Mouse (Mus musculus) kidney, adult 2 months (tissue): ENCODE results near the gene Gatb. TPM values are rescaled to one million over a fixed set of nuclear protein-coding genes. Genes with fewer than 3 reads are reported as not detected.

Experiments
- DNase-seq: peaks from one replicate; pipeline ENCODE4 v3.0.0; 2021
- H3K27ac ChIP-seq: fragments of 200-500 bp; 2 replicates; pipeline ENCODE4 v1.5.1; 2012; ENCODE audit warnings: low read depth, low read length, control low read depth, inconsistent platforms; ENCODE audit not compliant: insufficient read depth
- H3K27me3 ChIP-seq: fragments of 200-500 bp; replicated peaks from 2 replicates; pipeline ENCODE4 v1.6.1; 2012; ENCODE audit warnings: mild to moderate bottlenecking, moderate library complexity, low read length, inconsistent platforms; ENCODE audit not compliant: control insufficient read depth, insufficient read depth
- H3K36me3 ChIP-seq: fragments of 200-500 bp; 2 replicates; pipeline ENCODE4 v1.6.1; 2012; ENCODE audit warnings: mild to moderate bottlenecking, moderate library complexity, low read length, inconsistent platforms; ENCODE audit not compliant: control insufficient read depth, insufficient read depth
- H3K4me1 ChIP-seq: fragments of 200-500 bp; 2 replicates; pipeline ENCODE4 v1.6.1; 2011; ENCODE audit warnings: low read length; ENCODE audit not compliant: control insufficient read depth, insufficient read depth
- H3K4me3 ChIP-seq: fragments of 200-500 bp; 2 replicates; pipeline ENCODE4 v1.5.1; 2011; ENCODE audit warnings: mild to moderate bottlenecking, low read depth, low read length, control low read depth; ENCODE audit not compliant: insufficient read depth
- CTCF ChIP-seq: fragments of 200-500 bp; conservative IDR thresholded peaks from 2 replicates; pipeline ENCODE4 v1.5.1; 2011; ENCODE audit warnings: low read depth, mild to moderate bottlenecking, control low read depth, low read length, moderate library complexity, mixed read lengths; ENCODE audit not compliant: insufficient read depth, insufficient read length
- POLR2A ChIP-seq: fragments of 200-500 bp; IDR thresholded peaks from one replicate; pipeline ENCODE4 v1.6.1; 2011; ENCODE audit warnings: low read depth, low read length, control low read depth
- WGBS: fragments of 180-500 bp; shearing (Covaris S2); methylation state at CpG from one replicate; pipeline ENCODE4 v1.1.7; 2018; 5-methylcytosine and 5-hydroxymethylcytosine counted together
- polyA plus RNA-seq: library from polyadenylated mRNA; depleted of rRNA; stranded (reverse); fragments of >200 nt; gene quantifications from 2 replicates; pipeline ENCODE4 v1.2.3, GENCODE M21; 2012

Gatb gene
- polyA plus RNA-seq, 1 experiment: 35.8 TPM

GRCm38 (mm10) chr3:85636716-85637447, 63.0 kb downstream of the Gatb start:
- Histone ChIP-seq H3K36me3 (no peaks in the 10 kb centered on the region), H3K4me3 (no peak overlapping the region), H3K27ac (no peak overlapping the region), H3K27me3 (no peaks in the 10 kb centered on the region), H3K4me1 (no peaks in the 10 kb centered on the region)
- no peak for TF ChIP-seq CTCF
- TF ChIP-seq POLR2A: no peak
- DNase-seq: no peak
- 94% methylated on average over 5 of the region's 5 CpGs for WGBS

GRCm38 (mm10) chr3:85641751-85642150, 67.8 kb downstream of the Gatb start:
- Histone ChIP-seq H3K4me3 (no peak overlapping the region), H3K36me3 (no peaks in the 10 kb centered on the region), H3K27me3 (no peaks in the 10 kb centered on the region), H3K27ac (no peak overlapping the region), H3K4me1 (no peaks in the 10 kb centered on the region)
- 90% methylated on average over 3 of the region's 3 CpGs for WGBS
- no peak for TF ChIP-seq POLR2A
- no peak for TF ChIP-seq CTCF
- DNase-seq: no peak

GRCm38 (mm10) chr3:85644814-85645213, 70.9 kb downstream of the Gatb start:
- DNase-seq: no peak
- TF ChIP-seq CTCF: no peak
- TF ChIP-seq POLR2A: no peak

GRCm38 (mm10) chr3:85645517-85646004, 71.6 kb downstream of the Gatb start:
- DNase-seq: peak; percentile 36
- Histone ChIP-seq H3K27ac (no peak overlapping the region), H3K36me3 (no peaks in the 10 kb centered on the region), H3K27me3 (no peaks in the 10 kb centered on the region), H3K4me1 (no peaks in the 10 kb centered on the region), H3K4me3 (no peak overlapping the region)
- WGBS: 70% methylated on average over 7 of the region's 7 CpGs
- TF ChIP-seq CTCF (no peak), POLR2A (no peak)

More at GRCm38 (mm10) chr3:85644814-85645213, 70.9 kb downstream of the Gatb start:
- Histone ChIP-seq H3K4me3 (no peak overlapping the region), H3K4me1 (no peaks in the 10 kb centered on the region), H3K27me3 (no peaks in the 10 kb centered on the region), H3K36me3 (no peaks in the 10 kb centered on the region), H3K27ac (no peak overlapping the region)
- 82% methylated on average over 3 of the region's 3 CpGs for WGBS

- Histone ChIP-seq H3K4me3 (no peak overlapping the region), H3K27ac (no peak overlapping the region), H3K36me3 (no peaks in the 10 kb centered on the region), H3K27me3 (no peaks in the 10 kb centered on the region), H3K4me1 (no peaks in the 10 kb centered on the region)
- TF ChIP-seq CTCF (no peak), POLR2A (no peak)
- no peak for DNase-seq
- WGBS: 98% methylated on average over 4 of the region's 4 CpGs
Measured at GRCm38 (mm10) chr3:85649176-85649575, 75.3 kb downstream of the Gatb start.

GRCm38 (mm10) chr3:85652727-85653665, 79.1 kb downstream of the Gatb start:
- Histone ChIP-seq H3K27me3 (no peaks in the 10 kb centered on the region), H3K4me1 (no peaks in the 10 kb centered on the region), H3K4me3 (no peak overlapping the region), H3K36me3 (no peaks in the 10 kb centered on the region), H3K27ac (no peak overlapping the region)
- 79% methylated on average over 4 of the region's 4 CpGs for WGBS
- no peak for DNase-seq
- TF ChIP-seq POLR2A (no peak), CTCF (no peak)

- Histone ChIP-seq H3K27me3 (no peaks in the 10 kb centered on the region), H3K4me1 (no peaks in the 10 kb centered on the region), H3K36me3 (no peaks in the 10 kb centered on the region; the same call in 1 of the 2 replicates), H3K27ac (no peak overlapping the region), H3K4me3 (no peak overlapping the region)
- TF ChIP-seq POLR2A: no peak
- TF ChIP-seq CTCF: no peak
- 92% methylated on average over 3 of the region's 3 CpGs for WGBS
- no peak for DNase-seq
Measured at GRCm38 (mm10) chr3:85655538-85655937, 81.6 kb downstream of the Gatb start.
